Mouse (Mus musculus): ENCODE data around the gene Ddb1.

Ddb1 gene

DNA sequence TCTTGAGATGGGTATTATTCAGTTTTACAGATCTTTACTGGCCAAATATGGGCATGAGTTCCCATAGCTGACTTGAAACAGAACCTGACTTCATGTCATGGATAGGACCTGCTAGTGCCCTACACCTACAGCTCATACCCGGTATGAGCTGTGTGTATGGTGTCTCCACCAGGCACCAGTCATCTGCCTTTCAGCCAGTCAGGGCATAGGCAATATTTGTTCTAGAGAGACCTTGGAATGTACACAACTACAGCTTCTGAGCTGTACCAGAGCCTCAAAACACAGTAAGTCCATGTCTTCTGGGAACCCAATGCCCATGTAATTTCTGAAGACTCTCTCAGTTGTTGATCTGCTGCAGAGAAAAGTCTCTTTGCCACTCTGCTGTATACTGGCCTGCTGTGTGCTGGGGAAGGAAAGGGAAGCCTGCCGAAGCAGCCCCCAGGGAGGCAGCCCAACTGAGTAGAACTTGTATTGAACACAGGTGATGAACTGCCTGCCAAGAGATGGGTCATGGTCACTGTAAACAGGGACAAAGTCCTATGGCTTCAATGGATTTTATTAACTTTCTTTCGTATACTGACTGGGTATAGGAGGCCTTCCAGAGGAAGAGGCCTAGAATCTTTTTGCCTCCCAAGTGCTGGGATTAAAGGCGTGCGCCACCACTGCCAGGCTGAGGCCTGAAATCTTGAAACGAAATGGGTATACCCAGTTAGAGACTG lies 13.3 kb upstream of the Ddb1 start:
- in situ Hi-C loops (cut with MboI, MseI) = loop anchor here (5.0 kb wide), 1 partner anchor 40 kb away; no protein-coding TSS in a partner anchor

GRCm38 (mm10) chr19:10598188-10598587 lies 6.9 kb upstream of the Ddb1 start:
- in situ Hi-C loops (cut with MboI, MseI) = no loop called here

DNA sequence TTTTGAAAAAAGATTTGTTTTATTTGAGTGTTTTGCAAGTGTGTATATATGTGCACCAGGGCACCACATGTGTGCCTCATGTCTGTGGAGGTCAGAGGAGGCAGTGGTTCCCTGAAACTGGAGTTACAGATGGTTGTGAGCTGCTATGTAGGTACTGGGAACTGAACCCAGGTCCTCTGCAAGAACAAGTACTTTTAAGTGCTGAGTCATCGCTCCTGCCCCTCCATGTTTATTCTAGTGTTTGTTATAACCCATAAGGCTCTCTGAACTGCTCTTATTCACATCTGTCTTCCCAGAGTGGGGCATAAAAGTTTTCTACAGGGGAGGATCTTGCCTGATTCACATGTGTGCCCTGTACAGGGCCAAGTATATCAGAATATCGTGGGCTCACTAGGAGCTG lies 5.5 kb upstream of the Ddb1 start:
- in situ Hi-C loops (cut with MboI, MseI) = no loop called here

- in situ Hi-C loops (cut with MboI, MseI) = no loop called here
Observed at GRCm38 (mm10) chr19:10602247-10602769, 2.8 kb upstream of the Ddb1 start.

DNA sequence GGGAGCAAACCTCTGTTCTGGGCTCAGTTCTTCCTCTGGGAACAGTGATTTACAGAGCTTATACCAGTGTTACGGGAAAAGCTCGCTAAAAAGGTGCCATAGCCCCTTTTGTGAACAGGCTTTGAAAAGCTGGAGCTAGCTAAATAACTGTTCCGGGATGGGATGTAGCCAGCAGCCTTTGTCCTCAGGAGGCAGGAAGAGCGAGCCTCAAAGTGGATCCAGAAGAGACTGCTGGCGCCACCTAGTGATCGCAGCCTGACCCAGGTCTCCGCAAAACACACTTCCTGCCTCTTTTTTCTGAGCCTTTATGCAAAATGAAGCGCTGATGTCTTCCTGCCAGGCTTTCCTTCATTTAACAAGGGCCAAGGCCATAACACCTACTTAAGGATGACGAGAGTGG lies 2.3 kb upstream of the Ddb1 start:
- in situ Hi-C loops (cut with MboI, MseI) = no loop called here

DNA sequence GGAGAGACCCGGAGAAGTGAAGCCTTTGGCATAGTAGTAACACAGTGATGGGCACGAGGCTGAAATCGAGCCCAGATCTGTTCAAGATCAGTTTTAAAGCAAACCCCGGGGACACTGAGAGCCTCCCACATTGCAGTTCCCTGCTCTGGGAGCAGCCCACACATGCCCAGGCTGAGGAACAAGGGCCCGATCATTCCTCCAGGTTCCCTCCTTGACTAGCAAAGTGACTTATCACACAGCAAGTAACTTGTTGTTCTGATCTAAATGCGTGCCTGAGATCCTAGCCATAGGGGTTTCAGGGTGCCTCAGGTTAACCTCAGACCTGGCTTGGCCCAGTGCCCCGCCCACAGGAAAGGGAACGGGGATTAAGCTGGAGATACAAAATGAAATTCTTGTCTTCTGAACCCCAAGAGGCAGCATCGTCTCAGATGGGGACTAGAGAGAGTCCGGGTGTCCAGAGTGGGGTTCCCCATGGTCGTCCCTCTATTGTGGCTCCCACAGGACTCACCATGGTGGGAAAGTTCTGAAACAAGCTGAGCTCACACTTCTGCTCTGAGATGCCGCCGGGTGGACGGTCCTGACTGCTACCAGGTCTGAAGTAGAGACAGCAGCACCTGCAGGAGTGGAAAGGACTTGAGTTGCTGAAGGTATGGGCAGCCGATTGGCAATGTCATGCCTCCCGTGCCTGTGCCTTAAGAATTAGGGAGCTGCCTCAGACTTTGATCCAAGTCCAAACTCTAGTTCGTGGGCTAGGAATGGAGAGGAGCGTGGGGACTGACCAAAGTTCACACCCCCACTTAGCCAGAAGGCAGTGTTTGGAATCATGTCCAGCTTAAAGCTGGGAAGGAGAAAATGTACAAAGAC lies 1.2 kb upstream of the Ddb1 start:
- in situ Hi-C loops (cut with MboI, MseI) = no loop called here

DNA sequence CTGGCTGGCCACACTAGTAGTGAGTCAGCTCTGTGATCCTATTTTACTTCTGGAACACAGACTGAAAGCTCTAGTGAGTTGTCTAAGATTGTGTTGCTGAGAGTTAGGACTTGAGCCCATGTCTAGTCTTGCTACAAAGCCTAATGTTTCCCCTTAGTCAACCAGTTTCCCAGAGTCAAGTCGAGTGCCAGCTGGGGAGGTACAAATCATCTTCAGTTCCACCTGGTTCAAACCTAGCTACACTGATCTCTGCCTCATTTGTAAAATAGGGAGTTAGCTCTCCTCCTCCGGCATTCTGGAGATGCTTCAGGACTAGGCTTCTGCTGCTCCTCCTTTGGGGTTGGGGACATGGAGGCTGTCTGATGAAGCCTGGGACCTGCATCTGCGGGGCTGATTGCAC lies 593 bp upstream of the Ddb1 start:
- in situ Hi-C loops (cut with MboI, MseI) = no loop called here

DNA sequence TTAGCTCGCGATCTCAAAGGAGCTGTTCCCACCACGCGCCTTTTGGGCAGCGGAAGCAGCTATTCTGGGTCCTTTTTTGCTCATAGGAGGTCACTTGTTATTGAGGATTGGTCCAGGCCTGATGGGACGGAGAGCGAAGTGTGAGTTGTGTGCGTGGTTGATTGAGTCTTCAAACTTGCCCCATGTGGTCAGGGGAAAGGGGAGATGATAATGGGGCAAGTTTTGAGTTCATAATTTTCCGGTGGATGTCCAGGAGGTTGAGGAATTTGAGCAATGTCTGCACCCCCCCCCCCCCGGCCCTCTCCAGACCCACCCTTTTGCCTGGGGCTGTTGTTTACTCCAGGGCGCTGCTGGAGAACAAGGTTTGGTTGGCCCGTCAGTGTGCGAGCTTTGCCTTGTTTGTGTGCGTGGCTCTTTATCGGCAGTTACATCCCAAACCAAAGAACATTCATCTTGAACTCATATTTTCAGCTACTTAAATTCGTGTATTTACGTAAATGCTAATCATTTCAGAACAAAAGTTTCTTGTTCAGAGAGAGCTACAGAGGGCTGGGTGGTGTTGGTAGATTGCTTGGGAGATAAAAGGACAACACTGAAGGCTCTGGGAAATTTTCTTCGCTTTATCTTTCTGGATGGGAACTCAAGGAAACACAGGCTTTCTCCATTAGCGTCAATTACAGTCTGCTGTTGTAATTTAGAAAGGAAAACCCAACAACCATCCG lies 935 bp downstream of the Ddb1 start:
- in situ Hi-C loops (cut with MboI, MseI) = no loop called here

DNA sequence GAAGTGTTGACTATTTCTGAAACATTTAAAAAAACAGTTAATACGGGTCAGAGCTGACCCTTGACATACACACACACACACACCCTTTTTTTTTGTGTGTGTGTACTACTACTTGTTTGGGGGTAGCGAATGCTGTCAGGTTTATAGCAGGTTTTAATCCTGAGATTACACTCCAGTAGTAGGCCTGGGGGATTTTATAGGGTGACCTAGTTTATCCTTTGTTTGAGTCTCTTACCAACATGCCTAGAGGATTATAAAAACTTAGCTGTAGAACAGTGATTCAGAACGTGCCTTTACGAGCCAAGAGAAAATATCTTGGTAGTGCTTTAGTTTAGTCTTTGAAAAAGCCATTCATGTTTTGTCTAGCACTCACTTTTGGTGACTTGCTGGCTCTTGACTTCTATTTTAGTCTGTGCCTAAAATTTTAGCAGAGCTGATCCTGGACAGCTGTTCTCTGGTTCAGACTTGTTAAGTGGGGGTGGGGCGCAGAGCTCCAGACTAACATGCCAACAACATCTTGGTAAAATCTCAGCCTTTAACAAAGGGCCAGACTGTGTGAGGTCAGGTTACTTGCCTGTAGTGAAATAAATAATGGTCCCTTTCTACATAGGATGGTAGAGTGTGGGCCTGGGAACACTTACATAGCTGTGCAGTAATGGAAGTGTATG lies 3.6 kb downstream of the Ddb1 start:
- in situ Hi-C loops (cut with MboI, MseI) = no loop called here

GRCm38 (mm10) chr19:10634106-10634871 lies 29.2 kb downstream of the Ddb1 start, which contains the start of gene Vwce:
Gene Vwce (plus strand): TSS chr19:10634213.
- in situ Hi-C loops (cut with MboI, MseI) = no loop called here

DNA sequence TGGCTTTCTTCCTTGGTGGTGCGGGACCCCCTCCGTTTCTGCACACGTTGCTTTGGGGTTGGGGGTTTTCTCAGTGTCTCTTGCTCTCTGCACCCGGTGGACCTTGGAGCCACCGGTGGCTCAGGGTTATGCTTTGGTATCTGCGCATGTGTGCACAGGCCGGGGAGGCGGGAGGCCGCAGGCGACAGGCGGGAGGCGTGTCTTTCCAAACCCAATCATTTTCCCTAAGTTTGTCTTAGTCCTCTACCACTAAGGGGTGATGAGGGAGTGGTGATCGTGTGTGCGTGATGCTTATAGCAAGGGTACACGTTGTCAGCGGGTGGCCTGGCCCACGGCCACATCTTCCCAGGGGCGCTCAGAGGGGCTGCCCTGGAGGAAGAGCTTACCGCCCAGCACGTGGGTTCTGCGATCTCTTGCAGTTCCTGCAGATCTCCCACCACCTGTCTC lies 29.8 kb downstream of the Ddb1 start:
- in situ Hi-C loops (cut with MboI, MseI) = no loop called here

GRCm38 (mm10) chr19:10637840-10638239 lies 32.7 kb downstream of the Ddb1 start:
- in situ Hi-C loops (cut with MboI, MseI) = no loop called here

- in situ Hi-C loops (cut with MboI, MseI) = no loop called here
Observed at GRCm38 (mm10) chr19:10640080-10640479, 35.0 kb downstream of the Ddb1 start.

GRCm38 (mm10) chr19:10640589-10641378 lies 35.7 kb downstream of the Ddb1 start:
- in situ Hi-C loops (cut with MboI, MseI) = no loop called here

DNA sequence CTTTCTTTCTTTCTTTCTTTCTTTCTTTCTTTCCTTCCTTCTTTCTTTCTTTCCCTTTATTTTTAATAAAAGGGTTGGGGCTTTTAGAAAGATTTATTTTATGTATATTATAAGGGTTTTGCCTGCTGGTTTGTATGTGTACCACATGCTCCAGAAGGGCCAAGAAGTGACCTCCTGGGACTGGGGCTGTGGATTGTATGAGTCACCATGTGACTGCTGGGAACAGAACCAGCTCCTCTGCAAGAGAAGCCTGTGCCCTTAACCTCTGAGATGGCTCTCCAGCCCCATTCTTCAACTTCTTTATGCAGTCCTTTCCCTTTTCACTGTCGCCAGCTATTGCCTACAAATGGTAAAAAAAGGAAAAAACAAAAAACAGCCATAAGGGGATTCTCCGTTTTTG lies 40.5 kb downstream of the Ddb1 start:
- in situ Hi-C loops (cut with MboI, MseI) = no loop called here

GRCm38 (mm10) chr19:10648156-10648555 lies 43.0 kb downstream of the Ddb1 start:
- in situ Hi-C loops (cut with MboI, MseI) = no loop called here

- in situ Hi-C loops (cut with MboI, MseI) = loop anchor here (25.0 kb wide), 1 partner anchor 656 kb away; the partner anchor contains the start of gene Ms4a14
Observed at GRCm38 (mm10) chr19:10656058-10656457, 50.9 kb downstream of the Ddb1 start.

DNA sequence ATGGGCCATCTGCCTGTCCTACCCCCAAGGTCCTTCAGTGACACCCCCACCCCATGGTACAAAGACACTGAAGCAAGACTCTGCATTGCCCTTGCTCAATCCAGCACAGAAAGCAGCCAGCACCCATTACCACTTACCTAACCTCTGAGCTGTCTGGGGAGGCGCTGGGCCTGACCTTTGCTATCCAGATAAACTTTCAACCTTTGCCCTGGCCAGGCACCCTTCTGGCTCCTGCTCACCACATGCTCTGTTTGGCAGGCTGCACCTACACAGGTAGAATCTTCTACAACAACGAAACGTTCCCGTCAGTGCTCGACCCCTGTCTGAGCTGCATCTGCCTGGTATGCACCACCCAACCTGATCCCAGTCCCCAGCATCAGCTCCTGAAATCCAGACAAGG lies 52.6 kb downstream of the Ddb1 start:
- in situ Hi-C loops (cut with MboI, MseI) = loop anchor here (25.0 kb wide), 1 partner anchor 655 kb away; the partner anchor contains the start of gene Ms4a14

DNA sequence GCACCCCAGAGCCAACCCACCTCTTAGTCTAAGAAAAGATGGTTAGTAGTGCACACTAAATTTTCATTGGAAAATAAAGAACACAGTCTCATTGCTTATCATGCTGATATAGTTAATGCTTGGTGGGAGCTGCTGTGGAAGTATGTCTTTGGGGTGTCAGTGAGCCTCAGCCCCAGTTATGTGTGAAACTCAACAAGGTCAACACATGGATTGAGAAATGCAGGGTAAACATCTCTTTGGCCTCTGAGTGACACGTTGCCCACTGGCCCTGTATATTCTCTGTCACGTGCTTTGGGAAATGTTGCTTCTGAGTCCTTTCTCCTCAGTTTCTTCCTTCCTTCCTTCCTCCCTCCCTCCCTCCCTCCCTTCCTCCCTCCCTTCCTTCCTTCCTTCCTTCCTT lies 53.3 kb downstream of the Ddb1 start:
- in situ Hi-C loops (cut with MboI, MseI) = loop anchor here (25.0 kb wide), 1 partner anchor 654 kb away; the partner anchor contains the start of gene Ms4a14
